Mouse (Mus musculus): Measurements from ENCODE around the gene Abcc4.

- TF ChIP-seq ZC3H11A (IDR thresholded peaks at IDR 0.05; ENCODE audit: borderline replicate concordance, low read depth, low read length) (no peak), CHD2 (IDR thresholded peaks at IDR 0.05; ENCODE audit: low read depth, low read length) (no peak), MAFK (IDR thresholded peaks at IDR 0.05; ENCODE audit: insufficient read depth, low read depth, low read length) (no peak)
Observed at GRCm38 (mm10) chr14:118635493-118636183, 70.4 kb downstream of the Abcc4 start.
